Mouse (Mus musculus) limb, embryonic 10.5 days (tissue): ENCODE data around the gene Glul. TPM values are rescaled to one million over a fixed set of nuclear protein-coding genes. Genes with fewer than 3 reads are reported as not detected.

Experiments used
- DNase-seq: peaks from one replicate; pipeline ENCODE4 v3.0.0-alpha.2; 2017; ENCODE audit warnings: low spot score
- H3K27ac ChIP-seq: fragments of 300-500 bp; sonication (generic); 2 replicates; pipeline ENCODE4 v1.5.1; 2016; ENCODE audit warnings: mild to moderate bottlenecking
- H3K27me3 ChIP-seq: fragments of 300-500 bp; sonication (generic); 2 replicates; pipeline ENCODE4 v1.6.1; 2016; ENCODE audit warnings: low read depth, mild to moderate bottlenecking; ENCODE audit not compliant: poor library complexity, severe bottlenecking
- H3K36me3 ChIP-seq: fragments of 300-500 bp; sonication (generic); 2 replicates; pipeline ENCODE4 v1.6.1; 2016; ENCODE audit warnings: mild to moderate bottlenecking, moderate library complexity
- H3K4me1 ChIP-seq: fragments of 300-500 bp; sonication (generic); 2 replicates; pipeline ENCODE4 v1.6.1; 2016
- H3K4me3 ChIP-seq: fragments of 300-500 bp; sonication (generic); 2 replicates; pipeline ENCODE4 v1.5.1; 2016; ENCODE audit warnings: mild to moderate bottlenecking, moderate library complexity
- H3K9me3 ChIP-seq: fragments of 300-500 bp; sonication (generic); replicated peaks from 2 replicates; pipeline ENCODE4 v1.6.1; 2016; ENCODE audit warnings: mild to moderate bottlenecking
- WGBS: fragments of 180-500 bp; shearing (Covaris S2); methylation state at CpG from one replicate; pipeline ENCODE4 v1.1.7; 2016; 5-methylcytosine and 5-hydroxymethylcytosine counted together
- polyA plus RNA-seq: library from polyadenylated mRNA; unstranded; fragments of >200 nt; fragmentation: Nextera tagmentation; extraction: Ambion mirVana; gene quantifications from 2 replicates; pipeline ENCODE4 v1.2.1, GENCODE M21; 2016

The Glul gene
- polyA plus RNA-seq, 1 experiment from 2014 or later: 122 TPM

- peaks cover 19% of the 10 kb centered on the region for H3K36me3 ChIP-seq
- peak overlapping the region; percentile 92 for H3K4me3 ChIP-seq
- peak overlapping the region; percentile 96 for H3K27ac ChIP-seq
- H3K4me1 ChIP-seq: peaks cover 26% of the 10 kb centered on the region
- 0 out of 2 replicates have a peak, but pooled peaks cover under 1% of the 10 kb centered on the region for H3K27me3 ChIP-seq
- 22% methylated on average over 22 of the region's 22 CpGs for WGBS
- no peaks in the 10 kb centered on the region for H3K9me3 ChIP-seq
- DNase-seq: no peak
Measured at GRCm38 (mm10) chr1:153898989-153899730, 584 bp upstream of the Glul start.

- H3K27me3 ChIP-seq: no peaks in the 10 kb centered on the region
- peak overlapping the region; percentile 96 for H3K27ac ChIP-seq
- WGBS: under 1% methylated on average over 36 of the region's 36 CpGs
- H3K36me3 ChIP-seq: peaks cover 31% of the 10 kb centered on the region
- H3K4me3 ChIP-seq: peak overlapping the region; percentile 92
- H3K4me1 ChIP-seq: peaks cover 26% of the 10 kb centered on the region
- H3K9me3 ChIP-seq: no peaks in the 10 kb centered on the region
- DNase-seq: no peak
Measured at GRCm38 (mm10) chr1:153900381-153900780, 637 bp downstream of the Glul start.

GRCm38 (mm10) chr1:153900860-153901730, 1.4 kb downstream of the Glul start:
- H3K36me3 ChIP-seq: peaks cover 38% of the 10 kb centered on the region
- peaks cover 26% of the 10 kb centered on the region for H3K4me1 ChIP-seq
- DNase-seq: peak; percentile 57
- peak overlapping the region; percentile 96 for H3K27ac ChIP-seq
- no peaks in the 10 kb centered on the region for H3K27me3 ChIP-seq
- WGBS: 3% methylated on average over 25 of the region's 25 CpGs
- H3K9me3 ChIP-seq: no peaks in the 10 kb centered on the region
- peak overlapping the region; percentile 92 for H3K4me3 ChIP-seq

- H3K4me3 ChIP-seq: no peak overlapping the region
- no peaks in the 10 kb centered on the region for H3K27me3 ChIP-seq
- H3K36me3 ChIP-seq: peaks cover 57% of the 10 kb centered on the region
- DNase-seq: no peak
- peaks cover 20% of the 10 kb centered on the region for H3K4me1 ChIP-seq
- no peaks in the 10 kb centered on the region for H3K9me3 ChIP-seq
- WGBS: 94% methylated on average over 13 of the region's 13 CpGs
- H3K27ac ChIP-seq: no peak overlapping the region
Measured at GRCm38 (mm10) chr1:153903006-153903405, 3.3 kb downstream of the Glul start.

- Histone ChIP-seq H3K9me3 (no peaks in the 10 kb centered on the region), H3K27ac (no peak overlapping the region), H3K27me3 (no peaks in the 10 kb centered on the region), H3K36me3 (peaks cover 69% of the 10 kb centered on the region), H3K4me1 (peaks cover 16% of the 10 kb centered on the region), H3K4me3 (no peak overlapping the region)
- 97% methylated on average over 14 of the region's 14 CpGs for WGBS
- no peak for DNase-seq
Measured at GRCm38 (mm10) chr1:153904236-153904635, 4.5 kb downstream of the Glul start.

- DNase-seq: no peak
- H3K4me3 ChIP-seq: no peak overlapping the region
- no peaks in the 10 kb centered on the region for H3K27me3 ChIP-seq
- H3K36me3 ChIP-seq: peaks cover 86% of the 10 kb centered on the region
- H3K4me1 ChIP-seq: peaks cover 13% of the 10 kb centered on the region
- no peaks in the 10 kb centered on the region for H3K9me3 ChIP-seq
- WGBS: 94% methylated on average over 3 of the region's 3 CpGs
- no peak overlapping the region for H3K27ac ChIP-seq
Measured at GRCm38 (mm10) chr1:153905884-153906283, 6.1 kb downstream of the Glul start.

GRCm38 (mm10) chr1:153908208-153908607, 8.5 kb downstream of the Glul start:
- WGBS: 91% methylated on average over 6 of the region's 6 CpGs
- Histone ChIP-seq H3K4me3 (no peak overlapping the region), H3K36me3 (peaks cover 87% of the 10 kb centered on the region), H3K4me1 (no peaks in the 10 kb centered on the region), H3K27me3 (no peaks in the 10 kb centered on the region), H3K27ac (no peak overlapping the region), H3K9me3 (no peaks in the 10 kb centered on the region)
- DNase-seq: no peak

GRCm38 (mm10) chr1:153908741-153909140, 9.0 kb downstream of the Glul start:
- no peak for DNase-seq
- WGBS: 93% methylated on average over 4 of the region's 4 CpGs
- Histone ChIP-seq H3K36me3 (peaks cover 81% of the 10 kb centered on the region), H3K27me3 (no peaks in the 10 kb centered on the region), H3K27ac (no peak overlapping the region), H3K9me3 (no peaks in the 10 kb centered on the region), H3K4me1 (no peaks in the 10 kb centered on the region), H3K4me3 (no peak overlapping the region)

GRCm38 (mm10) chr1:153909213-153909962, 9.6 kb downstream of the Glul start:
- H3K36me3 ChIP-seq: peaks cover 75% of the 10 kb centered on the region
- H3K27me3 ChIP-seq: no peaks in the 10 kb centered on the region
- DNase-seq: no peak
- no peak overlapping the region for H3K27ac ChIP-seq
- no peak overlapping the region for H3K4me3 ChIP-seq
- H3K4me1 ChIP-seq: no peaks in the 10 kb centered on the region
- 95% methylated on average over 10 of the region's 10 CpGs for WGBS
- H3K9me3 ChIP-seq: no peaks in the 10 kb centered on the region

- no peaks in the 10 kb centered on the region for H3K27me3 ChIP-seq
- WGBS: 91% methylated on average over 9 of the region's 9 CpGs
- no peak overlapping the region for H3K27ac ChIP-seq
Measured at GRCm38 (mm10) chr1:153909963-153910291, 10.2 kb downstream of the Glul start.

GRCm38 (mm10) chr1:153910423-153910822, 10.7 kb downstream of the Glul start:
- DNase-seq: no peak
- H3K4me1 ChIP-seq: no peaks in the 10 kb centered on the region
- no peaks in the 10 kb centered on the region for H3K27me3 ChIP-seq
- peaks cover 65% of the 10 kb centered on the region for H3K36me3 ChIP-seq
- H3K27ac ChIP-seq: no peak overlapping the region
- WGBS: 95% methylated on average over 5 of the region's 5 CpGs
- H3K9me3 ChIP-seq: no peaks in the 10 kb centered on the region
- no peak overlapping the region for H3K4me3 ChIP-seq

More at GRCm38 (mm10) chr1:153909963-153910291, 10.2 kb downstream of the Glul start:
- Histone ChIP-seq H3K9me3 (no peaks in the 10 kb centered on the region), H3K36me3 (peaks cover 70% of the 10 kb centered on the region), H3K4me1 (no peaks in the 10 kb centered on the region), H3K4me3 (no peak overlapping the region)
- DNase-seq: no peak

- Histone ChIP-seq H3K27me3 (no peaks in the 10 kb centered on the region), H3K4me1 (peaks cover 5% of the 10 kb centered on the region), H3K27ac (no peak overlapping the region), H3K36me3 (peaks cover 55% of the 10 kb centered on the region), H3K4me3 (no peak overlapping the region), H3K9me3 (no peaks in the 10 kb centered on the region)
- 93% methylated on average over 6 of the region's 6 CpGs for WGBS
- DNase-seq: no peak
Measured at GRCm38 (mm10) chr1:153911276-153911795, 11.6 kb downstream of the Glul start.
